Mouse (Mus musculus) cerebellum, postnatal 36 days (tissue): ENCODE data around the gene Fmr1nb.
"Not testable (repeated sequence)": the region's sequence is repeated elsewhere in the genome, so short reads cannot be mapped to it uniquely, and the experiment has no call there.

ENCODE experiments used
- DNase-seq, 2 experiments: peaks; one replicate each; pipeline ENCODE4 v3.0.0; 2021 to 2022; ENCODE audit warnings: mixed read lengths in 2 of 2

The Fmr1nb gene

DNA sequence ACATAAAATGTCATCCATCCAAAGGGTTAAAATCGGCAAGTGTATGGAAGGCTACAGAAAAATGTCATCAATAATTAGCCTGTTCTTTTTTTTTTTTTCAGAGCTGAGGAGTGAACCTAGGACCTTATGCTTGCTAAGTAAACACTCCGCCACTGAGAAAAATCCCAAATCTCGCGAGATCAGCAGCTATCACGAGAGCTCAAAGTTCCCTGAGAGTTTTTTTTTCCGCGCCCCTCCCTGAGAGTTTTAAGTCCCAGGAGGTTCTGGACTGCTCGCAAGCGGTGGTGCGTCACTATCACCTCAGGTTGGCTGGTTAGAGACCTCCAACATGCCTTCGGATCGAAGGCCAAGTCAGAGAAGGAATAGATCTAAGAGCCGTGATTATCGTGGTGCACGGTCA is at the start of gene Fmr1nb:
Gene Fmr1nb, plus strand, starts transcription at position 234 of the 400 bp plus-strand sequence.
- DNase-seq: no peak

DNA sequence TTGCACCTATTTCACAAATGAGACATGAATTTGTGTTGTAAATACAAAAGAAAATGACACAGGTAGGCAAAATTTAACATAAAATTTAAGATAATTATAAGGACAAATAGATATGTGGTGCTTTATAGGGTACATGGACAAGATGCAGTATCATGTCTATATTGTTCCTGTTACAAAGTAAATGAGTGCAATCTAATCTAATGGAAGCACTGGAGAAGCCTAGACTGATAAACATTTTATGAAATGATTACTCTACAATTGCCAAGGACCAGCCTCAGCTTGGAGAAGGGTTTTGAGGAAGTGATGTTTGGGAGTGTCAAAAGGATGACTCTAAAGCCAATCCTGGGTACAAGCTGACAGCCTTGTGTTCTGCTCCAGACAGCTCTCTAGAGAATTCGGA is 24.7 kb upstream of the Fmr1nb start:
- DNase-seq: no peak

GRCm38 (mm10) chrX:68740088-68740487 is 21.6 kb upstream of the Fmr1nb start:
- DNase-seq: no peak

- DNase-seq: not testable (repeated sequence)
Observed at GRCm38 (mm10) chrX:68820449-68820848, 58.8 kb downstream of the Fmr1nb start.

DNA sequence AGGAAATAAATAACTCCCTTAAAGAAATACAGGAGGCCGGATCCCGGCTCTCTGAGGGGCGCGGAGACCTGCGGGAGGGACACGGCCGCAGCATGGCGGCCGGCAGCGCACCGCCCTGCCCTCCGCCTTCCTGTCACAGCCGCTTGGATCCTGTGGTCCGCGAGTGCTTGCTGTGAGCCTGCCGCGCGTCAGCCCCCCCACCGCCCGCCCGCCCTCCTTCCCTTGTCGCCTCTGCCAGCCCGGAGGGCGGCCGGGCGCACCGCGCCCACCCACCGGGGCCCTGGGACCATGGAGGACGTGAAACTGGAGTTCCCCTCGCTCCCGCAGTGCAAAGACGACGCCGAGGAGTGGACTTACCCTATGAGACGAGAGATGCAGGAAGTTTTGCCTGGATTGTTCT is 59.4 kb downstream of the Fmr1nb start, which contains the start of gene Gm14698:
Gene Gm14698, plus strand, starts transcription at position 35 of the 400 bp plus-strand sequence.
- DNase-seq: not testable (repeated sequence)

- DNase-seq: no peak
Observed at GRCm38 (mm10) chrX:68839548-68840444, 78.2 kb downstream of the Fmr1nb start.
